Mouse (Mus musculus): ENCODE results near the gene Smim24. TPM values are rescaled to one million over a fixed set of nuclear protein-coding genes. Genes with fewer than 3 reads are reported as not detected.

Gene Smim24
- total RNA-seq, 2 experiments from 2014 or later = 1.1 to 1.2 TPM

DNA sequence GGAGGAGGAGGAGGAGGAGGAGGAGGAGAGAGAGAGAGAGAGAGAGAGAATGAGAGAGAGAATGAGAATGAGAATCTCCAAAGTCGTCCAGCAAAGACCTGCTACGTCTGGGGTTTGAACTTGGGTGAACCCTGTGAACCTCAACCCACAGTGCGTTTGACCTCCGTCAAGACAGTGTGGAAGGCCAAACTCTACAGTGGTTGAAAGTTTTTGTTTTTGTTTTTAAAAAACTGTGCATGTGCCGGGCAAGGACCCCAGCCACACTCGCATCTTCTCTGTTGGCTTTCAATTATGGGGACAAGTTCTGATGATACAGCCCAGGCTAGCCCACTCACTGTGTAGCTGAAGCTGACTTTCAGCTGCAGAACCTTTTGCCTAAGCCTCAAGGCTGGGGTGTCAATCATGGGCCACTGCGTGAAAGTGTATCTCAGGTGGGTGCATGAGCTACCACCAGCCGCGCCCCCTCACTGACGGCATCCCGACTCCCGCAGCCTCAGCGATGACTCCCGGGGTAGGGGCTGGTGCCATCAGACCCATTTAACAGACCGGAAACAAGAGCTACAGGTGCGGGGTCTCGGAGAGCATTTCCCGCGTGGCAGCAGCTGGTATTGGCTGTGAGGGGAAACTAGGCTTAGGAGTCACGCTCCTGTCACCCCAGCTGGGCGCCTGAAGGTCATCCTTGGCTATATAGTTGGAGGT, 39.5 kb downstream of the Smim24 start:
- DNase-seq (ENCODE audit: low spot score in 2 of 2) = no peak

- DNase-seq (ENCODE audit: low spot score in 2 of 2) = peak; percentile 88 to 93
Observed at GRCm38 (mm10) chr10:81432868-81433262, 40.0 kb downstream of the Smim24 start.

DNA sequence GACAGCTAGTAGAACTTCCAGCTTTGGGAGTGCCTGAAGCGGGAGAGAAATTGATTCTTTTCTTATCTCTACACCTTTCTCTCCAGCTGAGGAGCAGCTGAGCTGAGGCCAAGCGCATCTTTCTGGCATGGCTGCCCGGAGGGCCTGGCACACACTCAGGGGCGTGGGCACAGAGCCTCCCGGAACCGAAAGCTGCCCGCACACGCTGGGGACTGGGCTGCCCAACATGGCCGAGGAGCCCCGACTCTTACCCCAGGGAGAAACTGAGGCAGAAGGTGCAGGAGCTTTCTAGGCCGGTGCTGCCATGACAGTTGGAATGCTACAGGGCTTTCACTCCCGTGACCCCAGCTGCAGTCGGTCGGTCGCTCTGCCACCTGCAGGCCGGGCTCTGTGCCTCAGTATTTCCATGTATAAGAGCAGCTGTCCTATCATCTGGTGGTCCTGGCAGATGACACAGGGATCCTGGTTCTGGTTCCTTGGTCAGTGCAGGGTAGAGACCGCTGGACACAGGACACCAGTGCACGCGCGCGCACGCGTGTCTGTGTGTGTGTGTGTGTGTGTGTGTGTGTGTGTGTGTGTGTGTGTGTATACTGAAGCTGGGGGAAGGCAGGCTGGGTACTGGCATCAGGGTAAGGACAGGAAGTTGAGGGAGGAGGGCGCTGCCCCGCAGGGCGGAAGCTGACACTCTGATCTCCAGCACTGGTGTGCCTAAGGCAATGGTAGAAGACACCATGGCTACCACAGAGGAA, 40.9 kb downstream of the Smim24 start:
- peak; percentile 4 to 5 for DNase-seq (ENCODE audit: low spot score in 2 of 2)

- no peak for DNase-seq (ENCODE audit: low spot score in 2 of 2)
Observed at GRCm38 (mm10) chr10:81434361-81435263, 41.8 kb downstream of the Smim24 start.

DNA sequence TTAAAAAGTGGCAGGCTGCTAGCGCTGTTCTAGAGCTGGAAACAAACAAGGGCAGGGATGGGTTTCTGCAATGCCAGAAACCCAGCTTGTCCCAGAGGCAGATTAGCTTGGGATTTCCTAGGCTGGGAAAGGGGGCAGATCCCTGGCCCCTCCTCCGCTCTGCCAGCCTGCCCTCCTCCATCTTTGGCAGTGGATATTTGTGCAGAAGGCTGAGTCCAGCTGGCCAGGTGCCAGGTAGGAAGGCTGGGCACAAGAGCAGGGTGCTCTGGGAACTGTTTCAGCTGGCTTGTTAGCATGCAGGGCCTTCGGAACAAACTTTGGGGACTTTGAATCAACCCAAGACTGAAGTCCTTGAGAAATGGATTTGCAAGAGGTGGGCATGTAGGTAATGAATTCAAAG, 42.6 kb downstream of the Smim24 start:
- peak; percentile 65 to 67 for DNase-seq (ENCODE audit: low spot score in 2 of 2)

DNA sequence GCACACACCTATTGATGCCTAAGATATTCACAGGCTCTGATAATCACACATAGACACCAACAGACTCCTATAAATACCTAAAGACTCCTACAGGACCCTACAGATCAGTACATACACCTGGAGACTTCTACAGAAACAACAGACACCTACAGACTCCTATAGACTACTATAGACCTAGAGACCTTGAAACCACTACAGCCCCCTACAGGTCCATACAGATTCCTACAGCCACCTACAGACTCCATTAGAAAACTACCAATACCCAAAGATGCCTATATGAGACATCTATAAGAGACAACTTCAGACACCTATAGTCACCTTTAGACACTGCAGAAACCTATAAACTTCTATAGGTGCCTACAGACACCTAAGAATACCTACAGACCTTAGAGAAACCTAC, 48.2 kb downstream of the Smim24 start:
- no peak for DNase-seq (ENCODE audit: low spot score in 2 of 2)

Small RNA genes within 50 kb of the gene (microRNA-seq; reads per million reads assigned to microRNA genes)
- gene Mir1191b (0 to 0.25 reads per million in 2 experiments), gene Mir6913 (1.2 to 1.7 reads per million in 2 experiments)

Other genes starting within 250 kb of the Smim24 start
- 10 to 100 TPM; 27.8 to 28.8 TPM for gene Pias4, start 225.1 kb upstream of the Smim24 start, total RNA-seq (2021)
- gene Eef2, start 216.4 kb upstream of the Smim24 start, total RNA-seq (2021) = 100 to 1,000 TPM; 899 to 919 TPM
- gene Dapk3, start 210.0 kb upstream of the Smim24 start, total RNA-seq (2021) = 10 to 100 TPM; 77.4 to 80.3 TPM
- not detected for gene 4930442H23Rik, start 209.2 kb upstream of the Smim24 start, total RNA-seq (2021)
- gene Nmrk2, start 191.0 kb upstream of the Smim24 start, total RNA-seq (2021) = not detected
- 100 to 1,000 TPM; 197 to 204 TPM for gene Atcay, start 162.2 kb upstream of the Smim24 start, total RNA-seq (2021)
- gene Zfr2, start 159.9 kb upstream of the Smim24 start, total RNA-seq (2021) = 10 to 100 TPM; 59.2 to 65.5 TPM
- gene Matk, start 140.1 kb upstream of the Smim24 start, total RNA-seq (2021) = 100 to 1,000 TPM; 187 to 195 TPM
- gene Mrpl54, start 126.1 kb upstream of the Smim24 start, total RNA-seq (2021) = 10 to 100 TPM; 38.8 to 43.5 TPM
- 10 to 100 TPM; 36.7 to 42.7 TPM for gene Apba3, start 126.1 kb upstream of the Smim24 start, total RNA-seq (2021)
- under 1 TPM; 0.16 to 0.23 TPM for gene Tjp3, start 101.5 kb upstream of the Smim24 start, total RNA-seq (2021)
- 100 to 1,000 TPM; 415 to 417 TPM for gene Pip5k1c, start 100.1 kb upstream of the Smim24 start, total RNA-seq (2021)
- gene Cactin, start 71.9 kb upstream of the Smim24 start, total RNA-seq (2021) = 10 to 100 TPM; 30.5 to 34.6 TPM
- gene Tbxa2r, start 64.3 kb upstream of the Smim24 start, total RNA-seq (2021) = 1 to 10 TPM; 1.1 to 1.5 TPM
- 1 to 10 TPM; 2.5 to 3.6 TPM for gene Gipc3, start 49.8 kb upstream of the Smim24 start, total RNA-seq (2021)
- gene Hmg20b, start 42.6 kb upstream of the Smim24 start, total RNA-seq (2021) = 10 to 100 TPM; 28.9 to 30.5 TPM
- gene Mfsd12, start 35.6 kb upstream of the Smim24 start, total RNA-seq (2021) = 10 to 100 TPM; 38.1 to 42.0 TPM
- 1 to 10 TPM; 1.2 to 1.3 TPM for gene 4930404N11Rik, start 27.2 kb upstream of the Smim24 start, total RNA-seq (2021)
- gene Fzr1, start 14.5 kb upstream of the Smim24 start, total RNA-seq (2021) = 10 to 100 TPM; 71.1 to 72.1 TPM
- gene Dohh, start 8.6 kb upstream of the Smim24 start, total RNA-seq (2021) = 10 to 100 TPM; 87.4 to 97.6 TPM
- gene Gm48551, start 8.6 kb upstream of the Smim24 start, total RNA-seq (2021) = 1 to 10 TPM; 3.1 to 3.8 TPM
- 1 to 10 TPM; 2.7 to 2.8 TPM for gene Gm48552, start 4.0 kb upstream of the Smim24 start, total RNA-seq (2021)
- gene Nfic, start 62.6 kb downstream of the Smim24 start, total RNA-seq (2021) = 10 to 100 TPM; 84.7 to 91.7 TPM
- gene Celf5, start 89.7 kb downstream of the Smim24 start, total RNA-seq (2021) = 100 to 1,000 TPM; 242 to 259 TPM
- 10 to 100 TPM; 68.1 to 85.1 TPM for gene Ncln, start 103.3 kb downstream of the Smim24 start, total RNA-seq (2021)
- under 1 TPM; 0.58 to 0.82 TPM for gene S1pr4, start 107.1 kb downstream of the Smim24 start, total RNA-seq (2021)
- 1 to 10 TPM; 2.6 to 3.5 TPM for gene Gna15, start 131.2 kb downstream of the Smim24 start, total RNA-seq (2021)
- 100 to 1,000 TPM; 105 to 114 TPM for gene Gna11, start 152.1 kb downstream of the Smim24 start, total RNA-seq (2021)
- gene Aes, start 166.4 kb downstream of the Smim24 start, total RNA-seq (2021) = 100 to 1,000 TPM; 700 to 737 TPM
- gene Tle2, start 181.5 kb downstream of the Smim24 start, total RNA-seq (2021) = 10 to 100 TPM; 41.3 to 42.4 TPM
- gene Tle6, start 208.0 kb downstream of the Smim24 start, total RNA-seq (2021) = 10 to 100 TPM; 11.4 to 11.8 TPM
- 1 to 10 TPM; 2.6 to 3.3 TPM for gene BC025920, start 213.2 kb downstream of the Smim24 start, total RNA-seq (2021)
- 10 to 100 TPM; 26.2 to 26.6 TPM for gene Sirt6, start 234.7 kb downstream of the Smim24 start, total RNA-seq (2021)
- 10 to 100 TPM; 44.4 to 46.4 TPM for gene Ankrd24, start 235.5 kb downstream of the Smim24 start, total RNA-seq (2021)